Mouse (Mus musculus) thymus, adult 2 months (tissue): ENCODE results near the gene Olfr429.

Experiments used
- CTCF ChIP-seq: fragments of 200-500 bp; IDR thresholded peaks from 2 replicates; pipeline ENCODE4 v1.5.1; 2012; ENCODE audit warnings: mild to moderate bottlenecking, control low read depth, low read length, moderate library complexity, borderline replicate concordance; ENCODE audit not compliant: control insufficient read depth, poor library complexity, insufficient read depth; ENCODE audit errors: extremely low read depth
- POLR2A ChIP-seq: fragments of 200-500 bp; IDR thresholded peaks from 2 replicates; pipeline ENCODE4 v1.6.1; 2012; ENCODE audit warnings: mild to moderate bottlenecking, low read length, control low read depth, moderate library complexity; ENCODE audit not compliant: control insufficient read depth, poor library complexity, insufficient read depth; ENCODE audit errors: extremely low read depth

DNA sequence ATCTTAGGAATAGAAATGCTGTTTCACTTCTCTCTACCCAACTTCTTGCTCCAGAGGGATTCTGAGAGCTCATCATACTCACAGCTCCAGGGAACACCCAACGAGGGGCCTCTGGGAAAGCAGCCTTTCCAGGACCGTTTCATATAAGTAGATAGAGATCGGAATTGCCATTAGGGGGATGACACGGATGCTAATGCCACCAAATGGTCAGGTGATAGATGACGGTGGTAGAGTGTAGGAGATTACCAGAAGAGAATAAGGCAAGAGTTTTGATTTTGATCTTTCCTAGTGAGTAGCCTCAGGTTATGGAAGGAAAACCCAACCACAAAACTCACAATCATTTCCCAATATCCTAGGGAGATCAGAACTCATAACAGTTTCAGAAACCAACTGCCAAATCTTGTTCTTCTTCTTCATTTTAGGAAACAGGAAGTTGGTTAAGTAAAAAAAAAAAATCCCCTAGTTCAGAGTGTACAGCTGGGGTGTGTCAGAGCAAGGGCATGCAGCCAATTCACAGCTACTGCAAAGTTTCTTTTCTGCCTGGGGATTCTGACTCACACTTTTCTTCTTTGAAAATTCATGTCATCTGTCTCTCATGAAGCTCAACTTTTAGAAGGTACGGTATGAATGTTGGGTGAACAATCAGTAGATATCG is 43.5 kb upstream of the Olfr429 start, which contains the start of gene Olfr433:
- TF ChIP-seq POLR2A: no peak
- TF ChIP-seq CTCF: no peak
